In genomic region chr16:44277212-44277611, GRCm38 (mm10) we compare ENCODE assay signal across 21 mouse cellular contexts. TPM values are rescaled to one million over a fixed set of nuclear protein-coding genes. Genes with fewer than 3 reads are reported as not detected.
"Had no signal": no experiment of that assay in that cellular context is flagged by ENCODE, and none has a peak within 500 bp of the region (broad histone marks: within the 10 kb centered on the region; RNA-seq: fewer than 3 reads in every experiment).

No protein-coding gene starts in this region.

- H3K4me3 ChIP-seq: liver, embryonic 15.5 days; lung, embryonic 15.5 days; midbrain, embryonic 10.5 days; midbrain, embryonic 12.5 days; myocyte; neural tube, embryonic 13.5 days; neural tube, embryonic 15.5 days had no signal

- H3K4me2 ChIP-seq: liver, embryonic 15.5 days; lung, embryonic 15.5 days; midbrain, embryonic 12.5 days; neural tube, embryonic 13.5 days; neural tube, embryonic 15.5 days had no signal

- H3K9ac ChIP-seq: liver, embryonic 15.5 days; liver, postnatal 0 days; lung, embryonic 15.5 days; midbrain, embryonic 12.5 days; neural tube, embryonic 13.5 days; neural tube, embryonic 15.5 days had no signal

- H3K27ac ChIP-seq: liver, embryonic 15.5 days; lung, embryonic 15.5 days; macrophage; midbrain, embryonic 10.5 days; midbrain, embryonic 12.5 days; neural tube, embryonic 13.5 days; neural tube, embryonic 15.5 days had no signal

- H3K4me1 ChIP-seq: liver, embryonic 15.5 days; lung, embryonic 15.5 days; midbrain, embryonic 10.5 days; midbrain, embryonic 12.5 days; neural tube, embryonic 13.5 days; neural tube, embryonic 15.5 days had no signal

- H3K9me3 ChIP-seq: liver, embryonic 15.5 days; lung, embryonic 15.5 days; midbrain, embryonic 10.5 days; midbrain, embryonic 12.5 days; neural tube, embryonic 13.5 days; neural tube, embryonic 15.5 days had no signal

- H3K27me3 ChIP-seq: liver, embryonic 15.5 days; lung, embryonic 15.5 days; midbrain, embryonic 12.5 days; neural tube, embryonic 13.5 days; neural tube, embryonic 15.5 days had no signal

- DNase-seq: liver, postnatal 0 days; lung, adult 2 months; lung, postnatal 14 days; lung, postnatal 36 days; midbrain, embryonic 14.5 days; retina, postnatal 1 day; right cerebral cortex, postnatal 14 days; spleen, adult 18-20 months; thymus, adult 2 months; thymus, postnatal 25 days; thymus, postnatal 4 days had no signal

- H3K36me3 ChIP-seq: liver, embryonic 15.5 days; lung, embryonic 15.5 days; midbrain, embryonic 10.5 days; midbrain, embryonic 12.5 days; neural tube, embryonic 13.5 days; neural tube, embryonic 15.5 days had no signal

- ATAC-seq: liver, postnatal 0 days; lung, postnatal 0 days; midbrain, embryonic 16.5 days had no signal

RNA-seq across cellular contexts. Expression of gene Sidt1, which starts 55.8 kb away (rescaled TPM):
- polyA plus RNA-seq: macrophage, myocyte had no signal
